Mouse (Mus musculus): Measurements from ENCODE around the gene Sorbs1.

- no peak for TF ChIP-seq POLR2A (IDR thresholded peaks at IDR 0.05; ENCODE audit: borderline replicate concordance, low read depth, low read length)
- TF ChIP-seq CTCF (IDR thresholded peaks at IDR 0.05; ENCODE audit: low read depth, low read length), result no peak
Measured at GRCm38 (mm10) chr19:40426103-40426960, 87.2 kb downstream of the Sorbs1 start.

Data from bone marrow macrophage, adult 2 months (primary cell).